Mouse (Mus musculus): Measurements from ENCODE around the gene Gpr142.

The Gpr142 gene

DNA sequence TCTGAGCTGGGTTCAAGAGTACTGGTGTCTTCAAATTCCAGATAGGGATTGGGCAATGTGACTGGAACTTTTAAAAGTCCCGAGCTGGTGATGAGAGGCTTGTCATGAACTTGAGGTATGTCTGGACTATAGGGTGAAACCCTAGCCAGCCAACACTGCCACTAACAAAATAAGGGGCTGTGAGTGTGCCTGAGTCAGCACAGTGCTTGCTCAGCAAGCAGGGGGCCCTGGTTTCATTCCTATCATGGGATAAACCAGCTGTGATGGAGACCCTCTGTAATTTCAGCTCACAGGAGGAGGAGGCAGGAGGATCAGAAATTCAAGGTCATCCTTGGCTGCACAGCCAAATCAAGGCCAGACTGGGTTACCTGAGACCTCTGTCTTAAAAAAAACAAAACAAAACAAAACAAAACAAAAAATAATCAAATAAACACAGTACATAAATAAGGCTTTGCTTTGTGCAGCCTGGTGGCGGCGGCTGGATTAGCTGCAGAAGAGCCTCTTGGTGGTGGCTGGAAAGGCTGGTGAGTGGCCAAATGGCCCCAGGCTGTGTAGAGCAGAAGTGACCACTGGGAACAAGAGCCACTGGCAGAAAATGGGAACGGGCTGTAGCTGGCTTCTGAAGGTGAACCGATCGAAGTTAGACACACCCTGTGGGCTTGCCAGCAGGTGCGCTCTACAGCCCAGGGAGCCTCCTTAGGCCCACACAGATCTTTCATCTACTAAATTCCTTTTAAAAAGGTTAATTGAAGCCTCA, 45.9 kb downstream of the Gpr142 start:
- DNase-seq (ENCODE audit: low spot score in 2 of 2) = no peak

DNA sequence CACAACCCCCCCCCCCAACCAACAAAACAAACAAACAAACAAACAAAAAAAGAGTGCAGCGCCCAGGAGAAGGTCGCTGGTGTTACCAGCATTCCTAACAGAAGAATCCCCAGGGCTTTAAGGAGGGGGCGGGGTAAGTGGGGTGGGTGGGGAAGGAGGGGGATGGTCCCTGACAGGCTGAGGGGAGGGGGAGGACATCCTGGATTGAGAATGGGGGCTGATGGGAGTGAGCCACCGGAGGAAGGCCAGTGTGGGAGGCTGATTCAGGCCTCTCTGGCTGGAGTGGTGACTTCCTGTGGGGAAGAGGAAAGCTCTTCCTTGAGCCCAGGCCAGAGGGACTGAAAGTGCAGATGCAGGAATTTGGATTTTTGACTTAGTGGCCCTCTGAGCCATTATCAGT, 47.6 kb downstream of the Gpr142 start:
- DNase-seq (ENCODE audit: low spot score in 2 of 2) = no peak

DNA sequence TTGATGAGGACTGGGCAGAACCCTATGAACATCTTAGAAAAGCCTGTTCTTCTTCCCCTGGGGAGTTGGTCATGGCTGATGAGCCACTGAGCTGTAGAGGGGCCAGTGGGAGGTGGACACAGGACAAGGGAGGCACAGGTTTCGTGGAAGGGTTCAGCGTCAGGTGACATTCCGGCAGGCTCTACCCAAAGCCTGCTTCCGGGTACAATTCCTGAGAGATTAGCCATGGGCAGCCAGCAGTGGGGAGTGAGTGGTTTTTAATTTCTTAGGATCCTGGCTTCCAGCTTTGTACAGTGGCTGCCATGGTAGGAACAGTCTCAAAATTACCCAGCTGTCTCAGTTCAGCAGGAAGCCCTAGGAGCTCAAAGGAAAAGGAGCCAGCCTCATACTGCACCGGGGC, 48.3 kb downstream of the Gpr142 start:
- DNase-seq (ENCODE audit: low spot score in 2 of 2) = no peak

GRCm38 (mm10) chr11:114849572-114849971, 50.8 kb downstream of the Gpr142 start:
- no peak for DNase-seq (ENCODE audit: low spot score in 2 of 2)

DNA sequence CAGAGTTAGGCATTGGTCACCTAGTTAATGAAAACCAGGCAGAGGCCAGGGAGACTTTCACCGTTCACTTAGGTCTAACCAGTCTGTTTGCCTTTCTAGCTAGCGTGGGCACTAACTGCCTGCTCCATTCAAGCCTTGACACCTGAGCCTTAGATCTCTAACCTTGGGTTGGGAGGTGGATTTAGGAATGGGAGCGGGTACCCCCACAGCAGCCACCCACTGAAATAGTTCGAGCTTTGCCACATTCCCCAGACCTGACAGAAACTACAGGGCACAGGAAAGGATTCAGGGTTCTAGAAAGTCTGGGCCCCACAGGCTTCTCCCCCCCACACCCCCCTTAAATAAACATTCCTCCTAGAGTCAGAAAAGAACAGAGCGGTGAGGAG, 51.3 kb downstream of the Gpr142 start:
- DNase-seq (ENCODE audit: low spot score in 2 of 2) = no peak

DNA sequence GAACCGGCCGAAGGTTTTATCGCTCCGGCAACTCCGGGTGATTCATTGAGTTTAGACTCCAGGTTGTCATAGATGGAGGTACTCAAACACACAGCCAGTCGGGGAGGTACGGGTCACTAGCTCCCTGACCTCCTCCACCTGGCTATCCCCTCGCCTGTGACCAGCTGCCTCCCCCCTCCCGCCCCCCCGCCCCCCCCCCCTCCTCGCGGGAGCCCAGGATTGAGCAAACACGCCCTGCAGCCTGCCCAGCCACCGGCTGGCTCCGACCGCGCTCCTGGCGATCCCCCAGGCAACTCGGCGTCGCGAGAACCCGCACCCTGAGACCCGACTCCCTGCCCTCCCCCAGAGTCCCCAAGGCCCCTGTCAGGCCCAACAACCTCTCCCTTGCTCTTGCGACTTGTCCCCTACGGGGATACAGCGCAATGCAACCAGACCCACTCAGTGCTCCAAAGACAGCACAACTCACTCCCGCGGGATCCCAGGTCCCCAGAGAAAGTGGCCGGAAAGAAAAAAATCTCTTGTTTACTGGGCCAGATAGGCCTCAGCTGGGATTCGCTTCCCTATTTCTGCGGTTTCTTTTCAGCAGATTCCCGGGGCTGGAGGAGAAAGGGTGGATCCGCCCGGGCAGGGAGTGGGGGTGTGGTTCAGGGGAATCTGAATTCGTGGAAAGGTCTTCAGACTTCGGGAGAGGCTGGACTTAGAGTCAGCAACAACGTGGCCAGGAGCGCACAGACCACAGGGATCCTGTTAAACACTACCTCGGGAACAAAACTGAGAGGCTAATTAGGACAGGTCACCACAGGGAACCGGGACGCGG, 51.9 kb downstream of the Gpr142 start, which contains the start of gene Gprc5c:
TSS of gene Gprc5c (plus strand) at position 701 of the 817 bp plus-strand sequence.
- no peak for DNase-seq (ENCODE audit: low spot score in 2 of 2)

DNA sequence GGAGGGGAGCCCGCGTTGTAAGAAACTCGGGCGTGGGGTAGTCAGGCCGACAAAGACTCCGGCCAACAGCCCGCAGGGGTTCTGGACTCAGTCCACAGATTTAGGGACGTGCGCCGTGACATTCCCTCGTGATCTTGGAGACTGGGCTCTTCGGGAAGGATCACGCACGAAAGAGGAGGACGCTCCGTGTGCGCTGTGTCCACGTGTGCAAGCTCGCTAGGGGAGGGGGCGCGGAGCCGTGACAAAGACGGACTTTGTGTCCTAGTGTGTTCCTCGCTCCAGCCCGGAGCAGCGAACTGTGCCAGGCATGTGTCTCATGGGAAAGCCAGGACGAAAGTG, 52.5 kb downstream of the Gpr142 start:
- DNase-seq (ENCODE audit: low spot score in 2 of 2) = no peak

DNA sequence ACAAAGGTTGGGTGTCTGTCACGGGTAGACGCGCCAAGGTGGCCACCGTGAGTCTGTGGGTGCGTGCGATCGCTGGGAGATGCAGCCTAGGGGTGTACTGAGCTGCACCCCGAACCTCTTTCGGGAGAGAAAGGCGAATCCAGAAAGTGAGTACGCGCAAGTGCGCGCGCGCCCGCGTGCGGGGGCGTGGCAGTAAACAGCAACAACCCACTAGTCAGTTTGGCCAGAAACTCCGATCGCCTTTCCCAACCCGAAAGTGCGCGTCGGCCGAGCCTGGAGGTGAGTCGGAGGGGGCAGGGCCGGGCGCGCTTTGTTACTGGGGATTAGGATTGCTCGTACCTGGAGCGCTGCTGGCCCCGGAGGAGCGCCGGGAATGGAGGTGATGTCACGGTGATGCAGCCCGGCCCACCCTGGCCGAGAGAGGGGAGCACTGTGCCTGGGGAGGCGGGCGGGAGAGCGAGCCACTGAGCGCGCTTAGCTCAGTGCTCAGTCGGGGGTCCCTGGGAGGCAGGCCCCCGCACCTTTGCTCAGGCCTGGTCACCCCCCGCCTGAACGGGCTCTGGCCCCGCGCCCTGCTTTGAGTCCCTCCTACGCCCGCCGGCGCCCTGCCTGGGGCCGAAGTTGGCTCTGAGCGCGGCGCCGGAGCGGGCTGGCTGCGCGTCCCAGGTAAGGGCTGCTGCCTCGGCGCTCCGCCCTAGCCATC, 53.0 kb downstream of the Gpr142 start:
- no peak for DNase-seq (ENCODE audit: low spot score in 2 of 2)

- DNase-seq (ENCODE audit: low spot score in 2 of 2) = no peak
Measured at GRCm38 (mm10) chr11:114852311-114853173, 53.8 kb downstream of the Gpr142 start.

- no peak for DNase-seq (ENCODE audit: low spot score in 2 of 2)
Measured at GRCm38 (mm10) chr11:114853174-114853838, 54.6 kb downstream of the Gpr142 start.

GRCm38 (mm10) chr11:114854581-114854980, 55.9 kb downstream of the Gpr142 start:
- no peak for DNase-seq (ENCODE audit: low spot score in 2 of 2)

- DNase-seq (ENCODE audit: low spot score in 2 of 2) = no peak
Measured at GRCm38 (mm10) chr11:114856125-114856524, 57.4 kb downstream of the Gpr142 start.
